Mouse (Mus musculus): ENCODE measurements at regions not wholly inside any gene's neighbourhood (a gene's known extent, or its start where the extent isn't known, plus 50 kb on each side); places are given as distances from the start of the nearest gene placed in this dataset.

DNA sequence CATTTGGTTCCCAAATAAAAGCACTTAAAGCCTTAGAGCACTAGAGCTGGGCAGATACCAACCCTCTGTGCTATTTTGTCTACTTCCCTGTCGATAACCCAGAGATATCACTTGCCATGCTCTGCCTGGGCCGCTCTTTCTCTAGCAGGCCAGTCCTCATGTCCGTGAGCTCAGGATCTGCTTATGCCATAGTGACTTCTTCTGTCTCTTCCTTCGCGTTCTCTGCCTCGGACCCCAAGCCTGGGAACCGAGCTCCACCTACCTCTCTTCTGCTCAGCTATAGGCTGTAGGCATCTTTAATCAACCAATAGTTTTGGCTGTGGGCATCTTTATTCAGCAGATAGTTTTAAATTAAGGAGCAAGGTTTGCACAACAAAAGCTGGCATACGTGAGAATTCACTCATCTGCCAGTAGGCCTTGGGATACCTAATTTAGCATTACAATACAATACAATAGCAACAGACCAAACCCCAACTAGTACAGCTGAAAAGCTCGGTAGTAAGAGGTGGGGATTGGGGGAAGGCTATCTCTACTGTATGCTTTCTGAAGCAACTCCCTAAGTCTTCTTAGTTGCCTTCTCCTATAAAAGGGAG lies 72.0 kb upstream of the Eomes start:
- no peak for DNase-seq (ENCODE audit: low read depth, low spot score)

GRCm38 (mm10) chr9:118416032-118416431 lies 62.0 kb upstream of the Eomes start:
- no peak for DNase-seq (ENCODE audit: low read depth, low spot score)

GRCm38 (mm10) chr9:118416475-118416874 lies 61.5 kb upstream of the Eomes start:
- DNase-seq (ENCODE audit: low read depth, low spot score), result no peak

DNA sequence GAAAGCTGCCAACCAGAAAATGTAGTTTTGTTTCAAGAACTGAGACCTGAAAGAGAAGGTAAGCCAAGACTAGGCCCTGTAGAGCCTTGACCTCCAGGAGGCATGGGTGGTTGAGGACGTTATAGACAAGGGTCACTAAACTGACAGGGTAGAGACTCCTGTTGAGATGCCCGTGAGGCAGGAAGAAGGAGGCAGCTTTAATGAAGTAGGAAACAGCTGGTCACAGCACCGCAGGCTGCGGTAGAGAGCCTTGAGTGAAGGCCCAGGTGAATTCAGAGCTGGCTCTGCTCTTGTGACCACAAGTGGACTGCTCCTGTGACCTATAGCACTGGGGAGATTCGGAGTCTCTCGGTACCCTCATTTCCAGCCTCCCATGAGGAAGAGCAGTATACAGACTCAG lies 53.7 kb upstream of the Eomes start:
- no peak for DNase-seq (ENCODE audit: low read depth, low spot score)
